Mouse (Mus musculus): ENCODE measurements at regions not wholly inside any gene's neighbourhood (a gene's known extent, or its start where the extent isn't known, plus 50 kb on each side); places are given as distances from the start of the nearest gene placed in this dataset.

DNA sequence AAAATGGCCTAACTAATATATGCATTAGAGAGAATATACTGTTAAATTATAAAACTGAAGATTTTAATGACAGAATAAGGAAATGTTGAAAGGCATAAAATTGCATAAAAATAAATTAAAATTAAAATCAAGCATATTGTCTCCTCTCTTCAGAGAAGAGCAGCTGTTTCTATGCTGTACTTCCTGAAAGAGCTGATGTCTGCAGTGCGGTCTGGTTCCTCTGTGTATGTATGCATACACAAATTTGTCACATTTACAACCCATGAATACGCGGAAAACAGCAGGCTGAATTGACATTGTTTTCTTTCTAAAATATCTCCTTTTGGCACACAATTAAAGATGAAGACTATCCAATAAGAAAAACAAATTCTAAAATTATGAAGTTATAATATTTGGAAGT, 278.5 kb downstream of the Olfr1505 start:
- DNase-seq (ENCODE audit: low read depth, low spot score) = no peak

DNA sequence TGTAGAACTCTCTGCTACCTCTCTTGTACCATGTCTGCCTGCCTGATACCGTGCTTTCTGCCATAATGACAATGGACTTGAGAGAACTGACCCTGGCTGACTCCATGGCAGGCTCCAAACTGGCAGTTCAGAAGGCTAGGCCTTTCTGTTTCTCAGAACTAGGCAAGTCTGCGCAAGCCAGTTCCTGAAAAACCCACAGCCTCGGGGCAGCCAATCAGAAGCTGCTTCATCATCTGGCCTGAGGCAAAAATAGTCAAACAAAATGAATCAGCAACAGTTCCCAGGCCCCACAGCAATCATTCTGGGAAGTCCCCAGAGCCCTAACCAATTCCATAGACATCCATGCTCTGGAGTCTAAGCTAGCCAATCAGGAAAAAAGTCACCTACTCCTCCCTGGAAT, 284.5 kb downstream of the Olfr1505 start:
- no peak for DNase-seq (ENCODE audit: low read depth, low spot score)

GRCm38 (mm10) chr19:14220507-14220909, 307.2 kb downstream of the Olfr1505 start:
- no peak for DNase-seq (ENCODE audit: low read depth, low spot score)

GRCm38 (mm10) chr19:14225061-14225696, 311.8 kb downstream of the Olfr1505 start:
- DNase-seq (ENCODE audit: low read depth, low spot score) = peak; percentile 84

- DNase-seq (ENCODE audit: low read depth, low spot score) = no peak
Measured at GRCm38 (mm10) chr19:14225787-14226186, 312.5 kb downstream of the Olfr1505 start.

DNA sequence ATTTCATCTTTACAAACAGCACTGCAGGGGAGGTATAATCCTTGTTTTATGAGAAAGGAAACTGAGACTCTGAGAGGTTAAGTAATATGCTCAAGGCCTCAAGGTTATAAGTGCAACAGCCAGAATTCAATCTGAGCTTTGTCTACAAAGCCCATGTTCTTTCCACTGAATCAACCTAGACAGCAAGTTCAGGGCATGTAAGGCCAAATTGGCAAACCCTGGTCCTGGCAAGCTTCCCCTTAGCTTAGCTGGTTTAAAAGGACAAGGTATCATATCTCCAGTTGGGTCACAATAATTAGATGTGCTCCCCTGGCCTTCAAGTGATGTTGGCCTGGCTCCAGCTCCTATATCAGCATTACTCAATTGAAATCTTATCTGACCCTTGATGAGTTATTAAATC, 313.2 kb downstream of the Olfr1505 start:
- no peak for DNase-seq (ENCODE audit: low read depth, low spot score)

DNA sequence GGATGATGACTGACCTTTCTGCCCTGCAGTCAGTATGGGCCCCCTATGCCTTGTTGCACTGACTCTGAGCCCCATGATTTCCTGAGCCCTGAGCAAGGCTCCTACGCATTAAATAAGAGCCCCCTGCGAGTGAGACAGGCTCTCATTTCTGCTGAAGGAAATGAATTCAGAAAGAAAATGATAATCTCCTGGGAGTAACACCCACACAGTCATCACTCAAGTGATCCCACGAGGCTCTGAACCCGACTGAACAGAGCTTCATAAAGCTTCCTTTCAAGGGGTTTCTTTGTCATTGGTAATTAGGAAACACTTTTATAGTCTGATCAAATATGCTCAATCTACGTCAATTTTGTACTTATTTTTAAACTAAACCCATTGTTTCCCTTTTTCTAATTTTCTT, 330.2 kb downstream of the Olfr1505 start:
- no peak for DNase-seq (ENCODE audit: low read depth, low spot score)

DNA sequence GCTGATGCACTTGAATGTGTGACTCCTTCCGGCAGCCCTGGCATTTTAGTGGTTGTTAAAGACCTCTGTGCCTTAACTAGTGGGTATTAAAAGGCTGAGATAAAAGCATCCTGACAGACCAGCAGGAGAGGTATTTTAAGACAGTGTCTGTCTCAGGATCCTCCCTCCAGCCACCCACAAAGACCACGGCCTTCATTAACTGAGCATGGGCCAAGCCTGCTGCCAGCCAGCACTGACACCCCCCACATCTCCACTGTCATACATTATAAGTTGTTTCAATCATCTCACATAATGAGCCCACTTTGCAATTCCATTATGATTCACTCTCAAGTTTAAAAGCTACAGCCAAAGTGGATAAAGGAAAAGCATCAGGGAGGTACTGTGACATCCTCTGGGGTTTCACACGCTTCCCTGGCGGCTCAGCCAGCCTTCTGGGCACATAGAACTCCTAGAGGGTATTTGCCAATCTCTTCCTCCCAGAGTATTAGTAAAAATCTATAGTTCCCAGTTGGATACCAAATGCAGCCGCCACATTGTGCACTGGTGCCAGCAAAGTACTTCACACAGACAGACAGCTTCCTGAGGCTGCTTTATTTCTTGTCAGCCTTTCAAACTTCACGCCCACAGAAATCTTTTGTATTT, 333.8 kb downstream of the Olfr1505 start:
- no peak for DNase-seq (ENCODE audit: low read depth, low spot score)

DNA sequence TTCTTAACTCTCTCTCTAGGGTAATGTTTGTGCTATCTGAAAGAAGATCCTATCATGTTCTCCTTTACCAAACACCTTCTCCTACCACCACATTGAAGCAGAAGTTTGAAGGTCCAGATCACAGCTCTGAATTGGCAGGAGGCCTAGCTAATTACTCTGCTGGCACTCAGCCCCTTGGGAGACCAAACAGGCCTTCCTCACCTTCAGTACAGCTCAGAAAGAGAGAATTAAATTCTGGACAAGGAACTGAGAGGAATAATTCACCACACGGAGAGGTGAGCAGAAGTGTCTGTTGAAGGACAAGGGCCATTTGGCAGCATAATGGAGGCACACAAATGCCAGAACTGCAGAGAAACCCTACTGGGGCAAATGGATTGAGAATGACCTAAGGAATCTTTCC, 334.6 kb downstream of the Olfr1505 start:
- no peak for DNase-seq (ENCODE audit: low read depth, low spot score)

DNA sequence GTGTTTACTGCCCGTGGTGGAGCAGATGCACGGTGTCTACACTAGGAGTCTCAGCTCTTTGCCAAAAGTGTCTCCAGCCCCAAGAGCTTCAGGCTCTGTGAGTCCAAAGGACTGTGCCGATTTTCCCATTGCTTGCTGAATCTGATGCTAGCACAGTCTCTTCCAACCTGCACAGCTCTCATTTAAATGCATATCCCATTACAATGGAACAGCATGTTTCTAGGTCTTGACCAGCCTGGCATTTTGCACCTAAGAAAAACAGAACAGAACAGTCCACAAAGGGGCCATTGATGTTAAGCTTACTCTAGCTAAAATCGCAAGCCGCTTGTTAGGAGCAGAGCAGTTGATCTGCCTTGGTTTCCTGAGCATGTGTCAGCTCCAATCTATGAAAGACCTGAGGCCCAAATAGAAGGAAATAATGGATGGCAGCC, 339.2 kb downstream of the Tle4 start:
- no peak for DNase-seq (ENCODE audit: low read depth, low spot score)

- DNase-seq (ENCODE audit: low read depth, low spot score) = no peak
Measured at GRCm38 (mm10) chr19:14259223-14259622, 338.6 kb downstream of the Tle4 start.

- DNase-seq (ENCODE audit: low read depth, low spot score) = no peak
Measured at GRCm38 (mm10) chr19:14289331-14289737, 308.5 kb downstream of the Tle4 start.

- no peak for DNase-seq (ENCODE audit: low read depth, low spot score)
Measured at GRCm38 (mm10) chr19:14290911-14291310, 306.9 kb downstream of the Tle4 start.

DNA sequence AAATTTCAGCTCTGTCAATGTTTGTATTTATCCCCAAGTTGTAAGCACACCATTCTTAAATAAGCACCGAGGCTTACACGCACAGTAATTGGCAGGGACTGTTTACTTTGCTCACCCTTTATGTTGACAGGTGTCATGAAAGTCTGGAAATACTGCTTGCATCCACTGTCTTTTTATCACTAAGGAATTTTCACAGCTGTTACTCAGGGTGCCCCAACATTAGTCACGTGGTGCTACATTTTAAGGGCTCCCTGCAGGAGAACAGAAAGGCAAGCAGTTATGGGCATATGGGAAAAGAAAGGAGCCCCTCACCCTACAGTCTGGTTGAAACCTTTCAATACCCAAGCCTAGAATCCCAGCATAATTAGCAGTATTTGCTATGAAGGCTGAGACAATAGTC, 304.7 kb downstream of the Tle4 start:
- DNase-seq (ENCODE audit: low read depth, low spot score) = no peak

DNA sequence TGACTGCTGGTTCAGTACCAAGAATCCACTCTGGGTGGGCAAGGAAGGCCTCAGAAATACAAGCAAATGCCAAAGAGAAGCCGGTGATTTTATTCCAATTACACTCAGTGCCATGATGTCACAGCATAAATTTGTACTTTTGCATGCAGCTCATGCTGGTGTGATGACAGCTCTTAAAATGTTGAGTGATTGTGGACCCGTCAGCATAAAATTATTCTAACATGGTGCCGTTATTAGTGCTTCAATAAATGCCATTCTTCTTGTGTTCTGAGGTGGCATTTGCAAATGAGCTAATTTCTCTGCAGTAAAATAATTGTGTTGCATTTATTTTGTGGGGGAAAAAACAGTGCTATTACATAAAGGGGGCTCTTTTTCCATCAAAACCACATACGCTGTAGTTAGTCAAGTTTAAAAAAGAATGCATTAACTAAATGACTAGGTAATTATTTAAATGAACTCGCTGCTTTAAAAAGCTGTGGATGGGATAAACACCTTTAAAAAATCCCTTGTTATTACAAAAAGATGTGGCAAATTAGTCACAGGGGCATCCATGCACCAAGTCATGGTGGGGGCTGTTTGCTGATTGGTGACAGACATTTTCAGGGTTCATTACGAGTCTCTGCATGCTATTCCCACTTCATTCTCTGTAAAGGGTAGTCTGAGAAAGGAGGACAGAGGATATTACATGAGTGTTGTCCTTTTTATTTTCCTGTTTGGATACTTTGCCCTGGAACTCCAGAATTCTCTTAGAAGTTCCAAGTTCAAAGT, 296.5 kb downstream of the Tle4 start:
- DNase-seq (ENCODE audit: low read depth, low spot score) = no peak

DNA sequence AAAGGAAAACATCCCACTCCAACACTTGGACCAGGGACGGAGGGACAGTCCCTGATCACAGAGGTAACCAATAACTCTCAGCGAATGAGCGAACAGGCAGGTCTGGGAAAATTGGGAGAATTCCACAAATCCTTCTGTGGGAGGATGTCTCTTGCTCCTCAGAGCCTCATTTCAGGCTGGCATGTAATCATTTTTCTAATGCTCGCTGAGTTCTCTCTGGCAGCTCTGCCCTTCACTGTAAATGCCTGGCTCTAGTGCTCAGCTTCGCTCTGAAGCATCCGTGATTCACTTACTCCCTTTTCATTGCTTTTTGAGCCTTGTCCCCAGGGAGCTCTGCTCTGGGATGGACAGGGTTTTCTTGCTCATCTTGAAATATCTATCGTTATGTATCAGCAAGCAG, 283.6 kb downstream of the Tle4 start:
- no peak for DNase-seq (ENCODE audit: low read depth, low spot score)

GRCm38 (mm10) chr19:14319677-14320191, 278.1 kb downstream of the Tle4 start:
- DNase-seq (ENCODE audit: low read depth, low spot score) = no peak

DNA sequence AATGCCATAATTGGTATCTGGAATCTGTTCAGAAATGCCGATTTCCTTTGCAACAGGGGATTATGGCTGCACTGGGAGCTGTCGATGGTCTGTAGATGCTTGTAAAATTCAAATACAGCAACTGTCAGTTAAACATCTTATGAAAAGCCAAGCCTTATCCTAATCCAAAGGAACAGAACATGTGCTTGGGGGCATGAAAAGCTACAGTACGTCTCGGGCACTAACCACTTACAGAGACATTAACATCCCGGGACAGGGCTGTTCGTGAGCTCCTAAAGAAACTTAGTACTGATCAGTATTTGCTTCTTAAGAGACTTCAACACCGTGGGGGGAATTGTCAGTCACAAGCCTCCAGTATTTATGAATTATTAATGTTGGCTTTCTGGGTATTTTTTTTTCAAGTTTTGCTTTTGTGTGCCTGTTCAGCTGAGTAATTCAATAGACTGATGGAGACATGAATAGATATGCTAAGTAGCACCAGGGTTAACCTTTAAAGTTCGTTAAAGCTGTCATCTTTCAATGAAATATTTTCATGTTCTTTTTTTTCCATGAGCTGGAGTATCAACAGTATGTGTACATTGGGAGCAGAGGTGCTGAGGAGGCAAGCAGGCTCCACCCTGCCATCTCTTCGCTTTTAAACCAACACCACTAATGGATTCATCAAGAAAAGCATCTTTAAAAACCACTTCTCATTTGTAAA, 272.3 kb downstream of the Tle4 start:
- no peak for DNase-seq (ENCODE audit: low read depth, low spot score)

DNA sequence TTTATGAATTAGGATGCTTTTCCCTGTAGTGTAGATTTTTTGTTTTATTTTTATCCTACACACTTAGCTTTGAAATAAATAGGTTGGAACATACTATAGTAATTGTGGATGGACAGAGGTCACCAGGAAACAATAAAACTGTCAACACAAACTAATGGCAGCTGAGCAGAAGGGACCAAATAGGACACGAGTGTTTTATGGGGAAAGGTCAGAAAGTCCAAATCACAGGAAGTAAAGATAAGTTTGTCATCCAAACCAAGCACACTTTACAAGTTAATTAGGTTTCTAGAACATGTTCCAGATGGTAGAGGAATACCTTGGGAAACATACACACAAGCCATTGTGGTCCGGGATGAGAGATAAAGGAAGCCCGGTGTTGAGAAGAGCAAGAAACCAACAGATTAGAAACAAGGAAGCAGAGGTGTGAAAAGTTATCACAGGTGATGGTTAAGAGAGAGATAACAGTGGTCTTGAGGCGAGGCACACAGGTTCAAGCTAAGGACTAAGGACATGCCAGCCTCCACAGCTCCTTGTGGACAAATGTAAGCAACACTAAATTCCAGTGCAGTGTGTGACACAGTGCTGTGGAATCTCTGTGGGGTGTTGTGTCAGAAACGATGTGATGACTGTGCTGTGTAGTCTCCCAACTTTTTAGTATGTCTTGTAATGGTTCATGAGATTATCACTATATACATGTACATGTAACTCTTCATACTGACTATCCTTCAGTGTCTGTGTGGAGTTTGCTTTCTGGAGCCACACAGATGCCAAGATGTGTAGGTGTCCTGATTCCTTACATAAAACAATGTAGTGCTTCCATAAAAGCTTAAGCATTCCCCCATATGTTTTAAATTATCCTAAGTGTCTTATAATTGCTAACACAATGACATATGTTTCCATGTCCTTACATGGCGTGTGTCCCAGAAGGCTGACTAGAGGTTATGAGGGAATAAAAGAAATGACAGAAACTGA, 264.5 kb downstream of the Tle4 start:
- DNase-seq (ENCODE audit: low read depth, low spot score) = no peak

- no peak for DNase-seq (ENCODE audit: low read depth, low spot score)
Measured at GRCm38 (mm10) chr19:14337025-14337424, 260.8 kb downstream of the Tle4 start.

DNA sequence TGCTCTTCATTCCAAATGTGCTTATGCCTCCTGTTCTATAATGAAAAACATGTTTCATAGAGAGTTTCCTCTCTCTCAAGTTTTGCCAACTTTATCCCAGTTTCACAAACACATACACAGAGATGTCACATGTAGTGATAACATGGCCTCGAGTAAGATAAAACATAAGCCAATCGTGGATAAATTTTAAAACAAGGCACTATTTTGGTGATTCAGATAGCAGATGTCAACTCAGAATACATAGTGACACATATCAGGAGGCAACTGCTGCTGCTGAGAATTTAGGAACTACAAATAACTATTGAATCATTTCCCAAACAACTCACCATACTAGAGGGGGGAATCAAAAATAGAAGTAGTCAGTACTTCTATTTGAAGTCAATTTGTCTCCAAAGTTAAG, 257.1 kb downstream of the Tle4 start:
- no peak for DNase-seq (ENCODE audit: low read depth, low spot score)
